Mouse (Mus musculus) midbrain, postnatal 0 days (tissue): ENCODE measurements at regions not wholly inside any gene's neighbourhood (a gene's known extent, or its start where the extent isn't known, plus 50 kb on each side); places are given as distances from the start of the nearest gene placed in this dataset.

Experiments
- ATAC-seq: fragments of 200-750 bp; cut with Nextera tagmentation; 2 replicates; pipeline ENCODE4 v1.8.0; 2017; ENCODE audit warnings: moderate number of reproducible peaks, mild to moderate bottlenecking, moderate TSS enrichment, moderate library complexity; ENCODE audit not compliant: low FRiP score
- DNase-seq: peaks from one replicate; pipeline ENCODE4 v3.0.0-alpha.2; 2015; ENCODE audit warnings: low spot score
- H3K27ac ChIP-seq: fragments of 300-500 bp; sonication (generic); 2 replicates; pipeline ENCODE4 v1.5.1; 2014; ENCODE audit warnings: low read depth, mild to moderate bottlenecking, low read length, mixed read lengths
- H3K27me3 ChIP-seq: fragments of 300-500 bp; sonication (generic); 2 replicates; pipeline ENCODE4 v1.6.1; 2014; ENCODE audit warnings: low read length, control low read depth, mixed read lengths; ENCODE audit not compliant: insufficient read depth
- H3K36me3 ChIP-seq: fragments of 300-500 bp; sonication (generic); 2 replicates; pipeline ENCODE4 v1.6.1; 2014; ENCODE audit warnings: low read length, control low read depth, mixed read lengths; ENCODE audit not compliant: insufficient read depth
- H3K4me1 ChIP-seq: fragments of 300-500 bp; sonication (generic); 2 replicates; pipeline ENCODE4 v1.6.1; 2014; ENCODE audit warnings: mild to moderate bottlenecking, control low read depth, antibody characterized with exemption, low read length, mixed read lengths; ENCODE audit not compliant: insufficient read depth
- H3K4me2 ChIP-seq: fragments of 300-500 bp; sonication (generic); 2 replicates; pipeline ENCODE4 v1.6.1; 2014; ENCODE audit warnings: low read depth, mild to moderate bottlenecking, low read length, mixed read lengths; ENCODE audit not compliant: poor library complexity, severe bottlenecking
- H3K4me3 ChIP-seq: fragments of 300-500 bp; sonication (generic); 2 replicates; pipeline ENCODE4 v1.5.1; 2014; ENCODE audit warnings: low read depth, mild to moderate bottlenecking, low read length, moderate library complexity
- H3K9ac ChIP-seq: fragments of 300-500 bp; sonication (generic); replicated peaks from 2 replicates; pipeline ENCODE4 v1.6.1; 2014; ENCODE audit warnings: mild to moderate bottlenecking, low read length, moderate library complexity, mixed read lengths; ENCODE audit not compliant: poor library complexity, severe bottlenecking
- H3K9me3 ChIP-seq: fragments of 300-500 bp; sonication (generic); 2 replicates; pipeline ENCODE4 v1.6.1; 2016; ENCODE audit warnings: low read length, control low read depth
- CTCF ChIP-seq: IDR thresholded peaks from 2 replicates; pipeline ENCODE4 v1.5.1; 2016; ENCODE audit warnings: antibody characterized with exemption, mild to moderate bottlenecking
- whole genome bisulfite sequencing: fragments of 180-500 bp; shearing (Covaris S2); extraction: QIAGEN DNeasy Blood & Tissue Kit; methylation state at CpG from one replicate; pipeline ENCODE4 v1.1.7; 2014; 5-methylcytosine and 5-hydroxymethylcytosine counted together

DNA sequence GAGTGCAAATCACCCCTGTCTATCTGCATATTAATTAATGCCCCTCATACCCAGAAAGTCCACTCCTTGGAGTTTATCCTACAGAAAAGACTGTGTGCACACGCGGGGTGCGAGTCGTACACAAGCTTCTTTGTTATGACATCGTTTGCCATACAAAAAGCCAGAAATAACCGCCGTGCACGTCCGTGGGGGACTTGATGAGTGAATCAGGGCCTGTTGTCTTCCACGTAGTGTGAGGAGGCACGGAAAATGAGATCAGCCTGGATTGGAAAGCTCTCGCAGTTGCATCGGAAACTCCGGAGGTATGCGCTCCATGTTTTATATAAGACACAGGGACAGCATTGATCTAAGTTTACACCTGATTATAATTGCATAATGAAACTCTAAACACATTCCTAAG, 120.3 kb downstream of the Etnk1 start:
- no peak for DNase-seq
- Histone ChIP-seq H3K27ac (no peak overlapping the region), H3K36me3 (no peaks in the 10 kb centered on the region), H3K9me3 (no peaks in the 10 kb centered on the region), H3K4me3 (no peak overlapping the region), H3K9ac (no peak overlapping the region), H3K4me1 (no peaks in the 10 kb centered on the region), H3K27me3 (no peaks in the 10 kb centered on the region), H3K4me2 (no peak overlapping the region)
- TF ChIP-seq CTCF: no peak
- 46% methylated on average over 15 of the region's 15 CpGs for WGBS
- ATAC-seq: no peak

DNA sequence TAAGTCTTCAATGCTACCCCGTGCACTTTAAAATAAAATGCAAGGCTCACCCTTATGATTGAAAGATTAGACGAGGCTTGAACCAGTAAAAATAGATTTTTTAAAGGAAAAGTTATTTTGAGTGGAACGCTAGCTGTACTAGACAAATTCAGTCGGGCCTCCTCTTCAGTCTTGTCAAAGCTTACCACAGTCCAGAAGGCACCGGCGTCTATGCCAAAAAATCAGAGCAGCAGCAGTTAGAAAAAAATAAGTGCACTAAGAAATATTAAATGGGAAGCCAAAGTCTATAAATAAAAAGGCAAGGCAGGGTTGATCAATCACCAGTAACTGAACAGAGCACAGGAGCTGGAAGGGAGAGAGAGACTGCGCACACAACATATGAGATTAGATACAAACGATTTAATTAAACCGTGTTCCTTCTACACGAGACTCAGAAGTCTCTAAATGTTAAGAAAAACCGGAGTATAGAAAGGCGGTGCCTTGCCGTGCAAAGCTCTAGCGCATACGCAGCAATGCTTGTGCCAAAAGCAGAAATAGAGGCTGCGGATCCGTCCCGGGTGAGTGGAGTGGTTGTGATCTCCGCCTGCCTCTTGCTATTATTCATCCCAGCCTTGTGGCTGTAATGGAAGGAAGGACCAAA, 121.6 kb downstream of the Etnk1 start:
- Histone ChIP-seq H3K36me3 (no peaks in the 10 kb centered on the region), H3K4me3 (no peak overlapping the region), H3K4me1 (no peaks in the 10 kb centered on the region), H3K9me3 (no peaks in the 10 kb centered on the region), H3K4me2 (no peak overlapping the region), H3K9ac (no peak overlapping the region), H3K27me3 (no peaks in the 10 kb centered on the region), H3K27ac (no peak overlapping the region)
- DNase-seq (no peak), ATAC-seq (no peak)
- 83% methylated on average over 19 of the region's 19 CpGs for WGBS
- TF ChIP-seq CTCF: no peak

DNA sequence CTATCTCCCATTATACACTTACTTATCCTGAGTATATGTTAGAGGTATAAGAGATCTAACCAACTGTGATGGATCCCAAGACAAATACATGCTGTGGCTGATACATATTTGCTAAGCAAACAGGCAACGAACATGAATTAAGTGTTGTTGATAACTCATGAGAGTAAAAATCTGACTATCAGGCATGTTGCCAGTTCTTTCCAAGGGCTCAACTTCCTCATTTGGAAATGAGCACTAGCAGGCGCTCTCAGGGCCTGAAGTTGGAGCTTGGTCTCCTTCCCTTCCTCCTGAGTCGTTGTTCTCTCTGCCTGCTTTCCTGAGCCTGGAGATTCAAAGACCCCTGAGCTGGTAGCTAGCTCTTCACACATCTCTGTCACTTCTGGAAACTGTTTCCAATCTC, 126.6 kb downstream of the Etnk1 start:
- H3K4me3 ChIP-seq: no peak overlapping the region
- no peak overlapping the region for H3K9ac ChIP-seq
- ATAC-seq (no peak), DNase-seq (no peak)
- no peaks in the 10 kb centered on the region for H3K9me3 ChIP-seq
- H3K27me3 ChIP-seq: no peaks in the 10 kb centered on the region
- no peak for TF ChIP-seq CTCF
- no peaks in the 10 kb centered on the region for H3K4me1 ChIP-seq
- no peak overlapping the region for H3K4me2 ChIP-seq
- no peak overlapping the region for H3K27ac ChIP-seq
- WGBS: 92% methylated on average over 3 of the region's 3 CpGs
- H3K36me3 ChIP-seq: no peaks in the 10 kb centered on the region

DNA sequence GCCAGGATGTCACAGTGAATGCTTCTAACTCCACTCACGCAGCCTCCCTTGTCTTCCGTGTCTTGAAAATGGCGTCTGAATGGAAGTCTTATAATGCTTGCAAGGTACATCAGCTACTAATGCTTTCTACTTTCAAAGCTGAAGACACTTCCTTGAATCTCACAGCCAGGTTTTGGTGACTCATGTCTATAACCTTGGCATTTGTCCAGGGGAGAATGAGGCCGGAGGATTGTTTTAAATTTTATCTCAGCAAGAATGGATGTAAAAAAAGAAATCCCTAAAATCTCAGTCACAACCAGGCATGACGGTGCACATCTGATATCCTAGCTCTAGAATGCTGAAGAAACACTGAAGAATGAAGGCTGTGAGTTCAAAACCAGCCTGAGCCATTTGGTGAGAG, 131.4 kb downstream of the Etnk1 start:
- H3K36me3 ChIP-seq: no peaks in the 10 kb centered on the region
- H3K9ac ChIP-seq: no peak overlapping the region
- ATAC-seq (no peak), DNase-seq (no peak)
- H3K4me3 ChIP-seq: no peak overlapping the region
- no peaks in the 10 kb centered on the region for H3K27me3 ChIP-seq
- H3K27ac ChIP-seq: no peak overlapping the region
- H3K4me2 ChIP-seq: no peak overlapping the region
- H3K4me1 ChIP-seq: no peaks in the 10 kb centered on the region
- no peaks in the 10 kb centered on the region for H3K9me3 ChIP-seq
- TF ChIP-seq CTCF: no peak
- whole genome bisulfite sequencing: 86% methylated on average over 5 of the region's 5 CpGs

DNA sequence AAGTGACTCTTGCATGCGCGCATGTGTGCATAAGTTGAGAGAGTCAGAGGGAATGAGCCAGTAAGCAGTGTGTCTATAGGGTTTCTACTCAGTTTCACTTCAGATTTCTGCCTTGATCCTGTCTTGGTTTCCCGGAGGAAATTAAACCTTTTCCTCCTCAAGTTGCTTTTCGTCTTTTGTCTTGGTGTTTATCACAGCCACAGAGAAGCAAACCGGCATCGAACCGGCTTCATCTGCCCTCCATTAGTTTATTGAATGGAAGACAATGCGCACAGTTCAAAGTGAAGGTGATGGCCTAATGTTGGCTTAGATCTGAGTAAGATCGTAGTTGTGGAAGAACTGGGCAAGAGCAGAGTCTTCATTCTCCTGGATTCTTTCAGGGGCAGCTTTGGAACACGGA, 134.4 kb downstream of the Etnk1 start:
- DNase-seq (no peak), ATAC-seq (no peak)
- Histone ChIP-seq H3K9ac (no peak overlapping the region), H3K9me3 (no peaks in the 10 kb centered on the region), H3K4me3 (no peak overlapping the region), H3K27me3 (no peaks in the 10 kb centered on the region), H3K4me2 (no peak overlapping the region), H3K27ac (no peak overlapping the region), H3K36me3 (no peaks in the 10 kb centered on the region), H3K4me1 (no peaks in the 10 kb centered on the region)
- 96% methylated on average over 10 of the region's 10 CpGs for WGBS
- no peak for TF ChIP-seq CTCF

DNA sequence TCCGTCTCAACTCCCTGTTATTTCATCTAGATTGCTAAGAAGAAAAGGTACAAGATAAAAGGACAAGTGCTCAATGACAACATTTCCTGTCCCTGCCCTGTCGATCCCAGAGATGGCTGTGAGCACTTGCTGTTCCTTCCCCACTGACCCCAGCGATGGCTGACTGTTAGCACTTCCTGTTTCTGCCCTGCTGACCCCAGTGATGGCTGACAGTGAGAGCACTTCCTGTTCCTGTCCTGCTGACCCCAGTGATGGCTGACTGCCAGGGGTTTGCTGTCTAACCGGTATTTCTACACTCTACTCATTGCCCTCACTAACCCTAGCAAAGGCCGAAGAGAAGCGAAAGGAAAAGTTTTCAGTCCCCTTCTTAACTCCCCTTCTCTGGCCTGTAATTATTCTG, 140.3 kb downstream of the Etnk1 start:
- Histone ChIP-seq H3K4me2 (no peak overlapping the region), H3K27me3 (no peaks in the 10 kb centered on the region), H3K27ac (no peak overlapping the region), H3K4me3 (no peak overlapping the region), H3K4me1 (no peaks in the 10 kb centered on the region), H3K36me3 (no peaks in the 10 kb centered on the region), H3K9ac (no peak overlapping the region), H3K9me3 (no peaks in the 10 kb centered on the region)
- ATAC-seq: no peak
- TF ChIP-seq CTCF: no peak
- 74% methylated on average over 6 of the region's 6 CpGs for WGBS
- no peak for DNase-seq
